Mouse (Mus musculus) heart, adult 2 months (tissue): ENCODE data around the gene Fbxo42. TPM values are rescaled to one million over a fixed set of nuclear protein-coding genes. Genes with fewer than 3 reads are reported as not detected.

Experiments used
- DNase-seq, 2 experiments: peaks; one replicate each; pipeline ENCODE4 v3.0.0; 2021
- H3K27ac ChIP-seq: fragments of 200-600 bp; 2 replicates; pipeline ENCODE4 v1.8.1; 2022
- H3K27me3 ChIP-seq: fragments of 200-500 bp; 2 replicates; pipeline ENCODE4 v1.6.1; 2012; ENCODE audit warnings: mild to moderate bottlenecking, low read length, inconsistent platforms, mixed read lengths; ENCODE audit not compliant: control insufficient read depth, insufficient read depth
- H3K36me3 ChIP-seq: fragments of 200-500 bp; 2 replicates; pipeline ENCODE4 v1.6.1; 2012; ENCODE audit warnings: low read length, inconsistent platforms; ENCODE audit not compliant: control insufficient read depth, insufficient read depth
- H3K4me1 ChIP-seq: fragments of 200-500 bp; 2 replicates; pipeline ENCODE4 v1.6.1; 2011; ENCODE audit warnings: low read length; ENCODE audit not compliant: control insufficient read depth, insufficient read depth
- H3K4me3 ChIP-seq: fragments of 200-600 bp; 2 replicates; pipeline ENCODE4 v1.8.1; 2022
- H3K79me2 ChIP-seq: fragments of 200-500 bp; replicated peaks from 2 replicates; pipeline ENCODE4 v1.6.1; 2012; ENCODE audit warnings: mild to moderate bottlenecking, inconsistent platforms, low read length, moderate library complexity, mixed read lengths; ENCODE audit not compliant: control insufficient read depth, insufficient read depth
- H3K9ac ChIP-seq: fragments of 200-500 bp; 2 replicates; pipeline ENCODE4 v1.6.1; 2012; ENCODE audit warnings: low read depth, mild to moderate bottlenecking, control low read depth, inconsistent platforms, low read length, mixed read lengths
- CTCF ChIP-seq: fragments of 200-600 bp; IDR thresholded peaks from 2 replicates; pipeline ENCODE4 v1.8.1; 2022; ENCODE audit warnings: antibody characterized with exemption, mild to moderate bottlenecking, moderate library complexity
- EP300 ChIP-seq: fragments of 200-500 bp; IDR thresholded peaks from 2 replicates; pipeline ENCODE4 v1.6.1; 2011; ENCODE audit warnings: low read depth, low read length, control low read depth; ENCODE audit not compliant: insufficient read depth
- POLR2A ChIP-seq: fragments of 200-500 bp; IDR thresholded peaks from 2 replicates; pipeline ENCODE4 v1.6.1; 2011; ENCODE audit warnings: mild to moderate bottlenecking, low read depth, low read length, control low read depth; ENCODE audit not compliant: insufficient read depth
- WGBS: fragments of 180-500 bp; shearing (Covaris S2); methylation state at CpG from one replicate; pipeline ENCODE4 v1.1.7; 2018; 5-methylcytosine and 5-hydroxymethylcytosine counted together
- intact Hi-C: fragments of 180-260 bp; cut with DNase I; formaldehyde crosslinking; loops from one replicate; pipeline ENCODE4 v1.15.1; 2025
- polyA plus RNA-seq: library from polyadenylated mRNA; depleted of rRNA; stranded (reverse); fragments of >200 nt; gene quantifications from 2 replicates; pipeline ENCODE4 v1.2.3, GENCODE M21; 2012
- total RNA-seq, 2 experiments: library from RNA; stranded (reverse); gene quantifications; 2 replicates each; pipeline ENCODE4 v1.2.3; 2021

Fbxo42 gene
- total and polyA plus RNA-seq, 3 experiments, result 7.6 to 11.3 (median 9.0) TPM

DNA sequence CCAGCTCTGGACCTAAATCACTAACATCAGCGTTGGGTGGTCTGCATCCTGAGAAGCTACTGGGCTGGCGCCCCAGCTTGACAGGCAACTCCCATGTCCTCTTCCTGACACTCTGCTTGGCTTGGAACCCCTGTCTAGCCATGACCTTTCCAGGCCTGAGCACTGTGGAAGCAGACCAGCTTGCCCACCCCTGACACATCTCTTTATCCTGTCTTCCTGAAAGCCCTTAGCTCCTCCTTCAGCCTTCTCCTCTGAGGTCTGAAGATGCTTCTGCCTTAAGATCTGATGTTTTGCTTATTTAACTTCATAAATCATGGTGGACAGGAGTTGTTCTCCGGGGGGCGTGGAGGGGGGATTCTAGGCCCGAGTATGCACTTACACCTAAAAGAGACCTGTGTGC lies 95.9 kb downstream of the Fbxo42 start:
- Histone ChIP-seq H3K9ac (no peak overlapping the region), H3K27ac (no peak overlapping the region), H3K36me3 (no peaks in the 10 kb centered on the region), H3K79me2 (no peaks in the 10 kb centered on the region), H3K27me3 (no peaks in the 10 kb centered on the region), H3K4me3 (no peak overlapping the region), H3K4me1 (peaks cover 7% of the 10 kb centered on the region)
- intact Hi-C loops, result no loop called here
- TF ChIP-seq EP300 (no peak), CTCF (no peak), POLR2A (no peak)
- WGBS, result 66% methylated on average over 5 of the region's 5 CpGs
- DNase-seq, result no peak

DNA sequence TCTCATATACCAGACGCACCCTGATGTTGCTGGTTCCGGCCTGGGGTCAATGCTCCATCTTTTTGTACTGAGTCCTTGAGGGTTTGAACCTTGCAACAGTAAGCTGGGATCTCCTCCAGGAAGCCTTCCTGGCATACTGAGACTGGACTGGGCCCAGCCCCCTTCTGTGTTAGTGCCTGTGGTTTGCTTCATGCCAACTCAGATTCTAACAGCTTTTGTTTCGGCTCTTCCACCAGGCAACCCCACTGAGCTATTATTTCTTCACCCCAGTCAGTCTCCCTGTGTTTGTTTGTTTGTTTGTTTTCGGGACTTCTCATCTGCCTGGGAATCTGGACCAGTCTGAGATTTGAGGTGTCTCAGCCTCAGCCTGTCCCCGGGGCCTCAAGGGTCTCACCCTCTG lies 96.7 kb downstream of the Fbxo42 start:
- H3K27ac ChIP-seq, result no peak overlapping the region
- no peaks in the 10 kb centered on the region for H3K36me3 ChIP-seq
- TF ChIP-seq POLR2A (no peak), CTCF (no peak), EP300 (no peak)
- H3K9ac ChIP-seq, result no peak overlapping the region
- no peaks in the 10 kb centered on the region for H3K27me3 ChIP-seq
- 74% methylated on average over 5 of the region's 5 CpGs for WGBS
- peaks cover 5% of the 10 kb centered on the region for H3K4me1 ChIP-seq
- H3K4me3 ChIP-seq, result no peak overlapping the region
- DNase-seq, result no peak
- intact Hi-C loops, result no loop called here
- no peaks in the 10 kb centered on the region for H3K79me2 ChIP-seq

DNA sequence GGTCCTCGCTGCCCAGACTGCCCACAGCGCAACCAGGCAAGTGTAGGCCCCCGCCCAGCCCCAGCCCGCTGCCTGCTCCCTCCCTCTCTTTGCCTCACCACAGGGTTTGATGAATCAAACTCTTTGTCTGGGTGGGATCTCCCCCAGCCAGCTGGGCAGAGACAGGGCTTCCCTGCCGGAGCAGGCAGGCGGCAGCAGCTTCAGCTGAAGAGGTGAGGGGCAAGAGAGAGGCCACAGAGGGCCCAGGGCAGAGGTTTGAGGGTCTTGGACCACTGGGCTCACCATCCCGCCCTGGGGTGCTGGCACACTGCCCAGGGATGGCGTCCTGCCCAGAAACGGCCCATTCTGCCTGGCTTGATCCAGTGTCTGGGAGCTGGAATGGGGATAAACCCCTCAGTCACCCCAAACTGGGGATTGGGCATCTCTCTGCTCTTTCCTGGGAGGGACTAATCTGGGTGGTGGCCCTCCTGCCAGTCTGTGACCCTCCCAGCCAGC lies 97.3 kb downstream of the Fbxo42 start:
- H3K4me3 ChIP-seq, result no peak overlapping the region
- H3K4me1 ChIP-seq, result peaks cover 4% of the 10 kb centered on the region
- 38% methylated on average over 9 of the region's 9 CpGs for WGBS
- H3K27ac ChIP-seq, result no peak overlapping the region
- intact Hi-C loops, result no loop called here
- no peaks in the 10 kb centered on the region for H3K27me3 ChIP-seq
- H3K36me3 ChIP-seq, result no peaks in the 10 kb centered on the region
- TF ChIP-seq EP300 (no peak), POLR2A (no peak), CTCF (no peak)
- no peak overlapping the region for H3K9ac ChIP-seq
- H3K79me2 ChIP-seq, result no peaks in the 10 kb centered on the region
- DNase-seq, result peak in 1 of 2 experiments; percentile 74

DNA sequence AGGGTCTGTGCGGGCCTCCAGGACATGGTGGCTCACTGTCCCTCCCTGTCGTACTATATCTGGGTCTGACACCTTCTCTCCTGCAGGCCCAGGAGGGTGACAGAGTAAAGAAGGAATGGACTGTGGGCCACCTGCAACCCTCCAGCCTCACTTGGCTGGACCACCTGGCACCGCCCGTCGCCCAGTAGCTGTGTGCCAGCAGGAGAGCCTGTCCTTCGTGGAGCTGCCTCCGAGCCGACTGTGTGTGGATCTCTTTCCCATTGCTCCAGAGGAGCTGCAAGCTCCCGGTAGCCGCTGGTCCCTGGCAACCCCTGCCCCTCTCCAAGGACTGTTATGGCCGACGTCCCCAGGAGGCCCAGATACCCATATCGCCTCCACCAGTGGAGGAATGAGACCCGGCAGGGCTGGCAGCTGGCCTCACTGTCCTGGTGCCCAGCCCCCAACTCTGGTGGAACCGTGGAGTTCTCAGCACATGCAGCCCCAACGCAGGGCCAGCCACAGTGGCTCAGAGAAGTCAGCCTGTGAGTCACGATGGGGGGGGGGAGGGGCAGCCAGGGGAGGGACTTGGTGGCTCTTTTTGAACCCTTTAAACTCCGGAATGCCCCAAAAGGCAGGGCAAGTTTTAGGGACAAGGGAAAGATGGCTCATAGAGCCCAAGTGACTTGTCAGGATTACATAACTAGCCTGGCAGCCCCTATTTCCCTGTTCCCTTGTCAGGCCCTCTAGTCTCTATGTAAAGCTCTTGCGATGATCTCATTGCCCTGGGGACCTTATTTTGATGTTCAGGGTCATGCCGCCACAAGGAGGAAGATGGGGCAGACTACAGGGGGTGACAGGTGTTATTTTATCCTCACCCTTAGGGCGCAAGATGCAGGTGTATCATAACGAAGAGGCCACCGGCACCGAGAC lies 98.6 kb downstream of the Fbxo42 start:
- H3K27me3 ChIP-seq, result no peaks in the 10 kb centered on the region
- H3K9ac ChIP-seq, result 0 out of 2 replicates have a peak overlapping the region, but pooled peaks have one; percentile 17
- H3K79me2 ChIP-seq, result no peaks in the 10 kb centered on the region
- peak overlapping the region; percentile 23; the same call in 1 of the 2 replicates for H3K27ac ChIP-seq
- TF ChIP-seq CTCF (no peak), POLR2A (no peak), EP300 (no peak)
- H3K4me1 ChIP-seq, result peaks cover 2% of the 10 kb centered on the region
- WGBS, result 29% methylated on average over 24 of the region's 24 CpGs
- H3K36me3 ChIP-seq, result no peaks in the 10 kb centered on the region
- no peak for DNase-seq
- intact Hi-C loops, result no loop called here
- H3K4me3 ChIP-seq, result peak overlapping the region; percentile 18; the same call in 1 of the 2 replicates

DNA sequence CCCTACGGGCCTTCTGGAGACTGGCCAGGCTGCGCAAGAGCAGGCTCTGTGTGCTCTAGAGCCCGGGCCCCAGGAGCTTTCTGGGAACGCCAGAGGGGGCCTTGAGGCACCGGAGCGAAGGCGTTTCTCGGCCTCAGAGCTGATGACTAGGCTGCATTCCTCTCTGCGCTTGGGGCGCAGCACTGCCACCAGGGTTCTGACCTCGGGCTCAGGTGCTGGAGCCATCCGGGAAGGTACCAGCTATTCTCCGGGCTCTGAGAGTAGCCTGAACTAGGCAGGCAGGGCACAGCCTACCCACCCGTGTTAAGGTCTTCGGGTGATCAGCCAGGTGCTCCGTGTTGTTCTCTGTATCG lies 99.3 kb downstream of the Fbxo42 start:
- 17% methylated on average over 17 of the region's 17 CpGs for WGBS
- peak overlapping the region; percentile 18; the same call in 1 of the 2 replicates for H3K4me3 ChIP-seq
- no peak for DNase-seq
- H3K27me3 ChIP-seq, result no peaks in the 10 kb centered on the region
- H3K27ac ChIP-seq, result no peak overlapping the region
- H3K9ac ChIP-seq, result 0 out of 2 replicates have a peak overlapping the region, but pooled peaks have one; percentile 17
- TF ChIP-seq POLR2A (no peak), EP300 (no peak), CTCF (no peak)
- H3K79me2 ChIP-seq, result no peaks in the 10 kb centered on the region
- H3K4me1 ChIP-seq, result peaks cover 2% of the 10 kb centered on the region
- no peaks in the 10 kb centered on the region for H3K36me3 ChIP-seq
- intact Hi-C loops, result no loop called here
